Mouse (Mus musculus) heart, embryonic 13.5 days (tissue): ENCODE data around the gene Olfr532. TPM values are rescaled to one million over a fixed set of nuclear protein-coding genes. Genes with fewer than 3 reads are reported as not detected.
"Not testable (repeated sequence)": the region's sequence is repeated elsewhere in the genome, so short reads cannot be mapped to it uniquely, and the experiment has no call there.

Source experiments
- ATAC-seq: fragments of 200-750 bp; cut with Nextera tagmentation; 2 replicates; pipeline ENCODE4 v1.8.0; 2017; ENCODE audit warnings: moderate TSS enrichment; ENCODE audit not compliant: insufficient number of reproducible peaks, low FRiP score, low TSS enrichment; ENCODE audit errors: extremely low read depth
- H3K27ac ChIP-seq: fragments of 300-500 bp; sonication (generic); replicated peaks from 2 replicates; pipeline ENCODE4 v1.5.1; 2015; ENCODE audit warnings: moderate library complexity, mild to moderate bottlenecking, inconsistent platforms
- H3K27me3 ChIP-seq: fragments of 300-500 bp; sonication (generic); replicated peaks from 2 replicates; pipeline ENCODE4 v1.6.1; 2015; ENCODE audit warnings: mild to moderate bottlenecking, inconsistent platforms
- H3K36me3 ChIP-seq: fragments of 300-500 bp; sonication (generic); 2 replicates; pipeline ENCODE4 v1.6.1; 2015; ENCODE audit warnings: mild to moderate bottlenecking, inconsistent platforms
- H3K4me1 ChIP-seq: fragments of 300-500 bp; sonication (generic); 2 replicates; pipeline ENCODE4 v1.6.1; 2015; ENCODE audit warnings: inconsistent platforms
- H3K4me2 ChIP-seq: fragments of 300-500 bp; sonication (generic); 2 replicates; pipeline ENCODE4 v1.6.1; 2015; ENCODE audit warnings: inconsistent platforms, mild to moderate bottlenecking, moderate library complexity
- H3K4me3 ChIP-seq: fragments of 300-500 bp; sonication (generic); 2 replicates; pipeline ENCODE4 v1.5.1; 2015; ENCODE audit warnings: moderate library complexity, mild to moderate bottlenecking, inconsistent platforms
- H3K9ac ChIP-seq: fragments of 300-500 bp; sonication (generic); 2 replicates; pipeline ENCODE4 v1.6.1; 2015; ENCODE audit warnings: inconsistent platforms, mild to moderate bottlenecking, moderate library complexity
- H3K9me3 ChIP-seq: fragments of 300-500 bp; sonication (generic); 2 replicates; pipeline ENCODE4 v1.6.1; 2016; ENCODE audit warnings: inconsistent platforms
- WGBS: fragments of 180-500 bp; shearing (Covaris S2); methylation state at CpG from one replicate; pipeline ENCODE4 v1.1.7; 2015; ENCODE audit warnings: mixed read lengths; 5-methylcytosine and 5-hydroxymethylcytosine counted together
- polyA plus RNA-seq: library from polyadenylated mRNA; unstranded; fragments of >200 nt; fragmentation: Nextera tagmentation; extraction: Ambion mirVana; gene quantifications from 2 replicates; pipeline ENCODE4 v1.2.1, GENCODE M21; 2015

Gene Olfr532
- not detected in 2 replicates for polyA plus RNA-seq

- Histone ChIP-seq H3K9me3 (peaks cover 4% of the 10 kb centered on the region; the same call in 1 of the 2 replicates), H3K27me3 (no peaks in the 10 kb centered on the region), H3K4me1 (no peaks in the 10 kb centered on the region), H3K4me3 (no peak within 1 kb of the TSS), H3K9ac (no peak within 1 kb of the TSS), H3K27ac (no peak within 1 kb of the TSS), H3K36me3 (no peaks in the 10 kb centered on the region), H3K4me2 (no peak within 1 kb of the TSS)
- no peak for ATAC-seq
- 81% methylated on average over 1 of the region's 1 CpGs for WGBS
Measured at GRCm38 (mm10) chr7:140421539-140421938, at the start of gene Olfr532. Gene Olfr532 (minus strand): TSS chr7:140421639.

DNA sequence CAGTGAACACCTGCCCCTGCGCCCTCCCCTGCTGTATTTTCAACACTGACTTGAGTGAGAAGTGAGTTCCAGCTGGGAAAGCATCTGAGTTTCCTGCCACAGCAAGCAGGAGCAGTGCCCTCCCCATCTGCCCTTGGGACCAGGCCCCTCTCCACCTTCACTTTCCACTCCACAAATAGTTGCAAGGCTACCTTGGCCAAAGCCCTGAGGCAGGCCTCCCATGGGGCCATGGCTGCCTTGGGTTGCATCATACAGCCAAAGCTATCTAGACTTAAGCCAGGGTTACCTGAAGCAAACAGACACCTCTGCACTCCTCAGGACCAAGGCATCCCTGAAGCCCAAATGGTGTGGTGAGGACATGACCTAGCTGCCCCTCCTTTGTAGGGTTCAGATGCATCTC, 41.6 kb upstream of the Olfr532 start, which contains the start of gene Olfr533:
TSS of gene Olfr533 (plus strand) at position 301 of the 400 bp plus-strand sequence.
- H3K27me3 ChIP-seq, H3K4me3 ChIP-seq, H3K4me1 ChIP-seq, H3K36me3 ChIP-seq, ATAC-seq, H3K4me2 ChIP-seq, H3K9ac ChIP-seq, H3K27ac ChIP-seq: not testable (repeated sequence)
- H3K9me3 ChIP-seq: peaks cover 12% of the 10 kb centered on the region; the same call in 1 of the 2 replicates
- 43% methylated on average over 1 of the region's 1 CpGs for WGBS

GRCm38 (mm10) chr7:140443141-140443540, 21.7 kb upstream of the Olfr532 start:
- no peak overlapping the region for H3K9ac ChIP-seq
- WGBS: 61% methylated on average over 1 of the region's 1 CpGs
- H3K4me1 ChIP-seq: no peaks in the 10 kb centered on the region
- no peaks in the 10 kb centered on the region for H3K36me3 ChIP-seq
- H3K4me3 ChIP-seq: no peak overlapping the region
- no peaks in the 10 kb centered on the region for H3K27me3 ChIP-seq
- H3K27ac ChIP-seq: no peak overlapping the region
- peaks cover 6% of the 10 kb centered on the region; the same call in 1 of the 2 replicates for H3K9me3 ChIP-seq
- no peak for ATAC-seq
- no peak overlapping the region for H3K4me2 ChIP-seq

DNA sequence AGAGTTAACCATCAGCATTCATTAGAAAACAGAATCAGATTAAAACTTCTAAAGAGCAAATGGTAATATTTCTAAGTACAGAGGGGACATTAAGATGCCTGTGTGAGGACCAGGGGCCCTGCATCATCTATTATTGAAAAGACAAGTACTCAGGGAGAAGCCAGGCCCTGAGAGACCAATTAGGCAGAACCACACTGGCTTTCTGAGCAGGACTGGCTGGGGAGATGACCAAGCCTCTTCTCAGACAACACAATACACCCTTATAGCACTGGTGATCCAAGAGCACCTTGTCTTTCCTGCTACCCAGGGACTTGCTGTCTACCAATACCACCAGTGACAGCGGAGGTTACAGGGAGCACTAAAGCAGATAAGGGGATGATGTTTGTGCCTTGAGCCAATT, 18.6 kb downstream of the Olfr532 start, which contains the start of gene Olfr531:
TSS of gene Olfr531 (minus strand) at position 101 of the 400 bp plus-strand sequence.
- no peaks in the 10 kb centered on the region for H3K4me1 ChIP-seq

DNA sequence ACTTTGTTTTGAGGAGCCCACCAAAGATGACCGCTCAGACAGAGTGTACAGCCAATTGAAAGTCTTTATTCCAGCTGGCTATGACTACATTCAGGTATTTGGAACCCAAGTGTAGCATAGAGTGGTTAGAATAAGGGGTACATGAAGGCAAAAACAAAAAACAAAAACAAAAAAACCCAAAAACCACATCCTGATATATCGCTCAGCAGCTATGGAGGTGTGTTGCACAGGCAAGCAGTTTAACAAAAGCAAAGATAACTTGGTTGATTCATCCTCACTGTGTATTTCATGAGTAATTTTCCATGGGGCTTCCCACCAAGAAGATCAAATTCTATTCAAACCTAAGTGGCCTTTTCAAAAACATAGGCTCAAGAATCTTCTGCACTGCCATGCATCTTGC, 44.5 kb downstream of the Olfr532 start:
- Histone ChIP-seq H3K9ac (no peak overlapping the region), H3K4me2 (no peak overlapping the region), H3K4me1 (no peaks in the 10 kb centered on the region), H3K9me3 (no peaks in the 10 kb centered on the region), H3K36me3 (no peaks in the 10 kb centered on the region), H3K27me3 (no peaks in the 10 kb centered on the region), H3K27ac (no peak overlapping the region), H3K4me3 (no peak overlapping the region)
- ATAC-seq: no peak
- 83% methylated on average over 2 of the region's 2 CpGs for WGBS

More for the DNA sequence above, 18.6 kb downstream of the Olfr532 start, which contains the start of gene Olfr531:
- Histone ChIP-seq H3K36me3 (no peaks in the 10 kb centered on the region), H3K9ac (no peak within 1 kb of the TSS), H3K27ac (no peak within 1 kb of the TSS), H3K4me2 (no peak within 1 kb of the TSS), H3K4me3 (no peak within 1 kb of the TSS), H3K27me3 (no peaks in the 10 kb centered on the region), H3K9me3 (peaks cover 7% of the 10 kb centered on the region; the same call in 1 of the 2 replicates)
- WGBS: 55% methylated on average over 1 of the region's 1 CpGs
- ATAC-seq: no peak

DNA sequence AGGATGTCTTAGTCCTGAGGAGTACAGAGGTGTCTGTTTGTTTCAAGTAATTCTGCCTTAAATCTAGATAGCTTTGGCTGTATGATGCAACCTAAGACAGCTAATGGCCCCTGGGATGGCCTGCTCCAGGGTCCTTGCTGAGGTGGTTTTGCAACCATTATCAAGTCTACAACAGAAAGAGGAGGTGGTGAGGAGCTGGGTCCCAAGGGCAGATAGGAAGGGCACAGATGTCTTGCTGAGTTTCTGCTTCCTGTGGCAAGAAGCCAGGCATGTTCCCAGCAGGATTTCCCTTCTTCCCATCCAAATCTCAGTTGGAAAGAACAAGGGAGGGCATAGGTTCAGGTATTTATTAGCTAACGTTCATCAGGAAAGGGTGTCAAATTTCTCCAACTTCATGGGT, 45.2 kb downstream of the Olfr532 start, which contains the start of gene Olfr530:
TSS of gene Olfr530 (minus strand) at position 101 of the 400 bp plus-strand sequence.
- no peak for ATAC-seq
- Histone ChIP-seq H3K9me3 (no peaks in the 10 kb centered on the region), H3K36me3 (no peaks in the 10 kb centered on the region), H3K27ac (no peak within 1 kb of the TSS), H3K27me3 (no peaks in the 10 kb centered on the region), H3K9ac (no peak within 1 kb of the TSS), H3K4me2 (no peak within 1 kb of the TSS), H3K4me1 (no peaks in the 10 kb centered on the region), H3K4me3 (no peak within 1 kb of the TSS)
- WGBS: 50% methylated on average over 1 of the region's 1 CpGs

DNA sequence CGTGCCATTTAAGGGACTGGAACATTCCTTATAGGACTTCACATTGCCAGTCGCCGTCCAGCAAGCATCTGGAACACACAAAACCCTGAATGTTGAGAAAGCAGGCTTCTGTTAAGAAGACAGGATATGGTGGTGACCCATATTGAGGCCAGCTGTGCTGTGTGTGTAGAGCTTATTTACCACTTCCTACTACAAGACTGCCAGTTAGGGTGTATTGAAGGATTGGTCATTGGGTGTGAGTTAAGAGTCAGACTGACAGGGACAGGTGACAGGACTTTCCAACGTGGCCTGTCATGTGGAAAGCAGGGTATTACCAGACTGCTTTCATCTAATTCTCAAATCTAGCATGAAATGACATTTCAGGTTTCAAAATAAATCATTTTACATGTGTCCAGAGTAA, 47.1 kb downstream of the Olfr532 start:
- no peaks in the 10 kb centered on the region for H3K4me1 ChIP-seq
- no peak overlapping the region for H3K4me3 ChIP-seq
- no peak overlapping the region for H3K9ac ChIP-seq
- H3K27ac ChIP-seq: no peak overlapping the region
- no peak overlapping the region for H3K4me2 ChIP-seq
- H3K36me3 ChIP-seq: no peaks in the 10 kb centered on the region
- H3K9me3 ChIP-seq: no peaks in the 10 kb centered on the region
- 68% methylated on average over 4 of the region's 4 CpGs for WGBS
- ATAC-seq: no peak
- H3K27me3 ChIP-seq: no peaks in the 10 kb centered on the region

Other genes starting within 250 kb of the Olfr532 start
- gene Olfr523, start 248.4 kb downstream of the Olfr532 start, polyA plus RNA-seq: not detected in 2 replicates
- gene Olfr524, start 215.7 kb downstream of the Olfr532 start, polyA plus RNA-seq: not detected in 2 replicates
- gene Cd163l1, start 203.4 kb downstream of the Olfr532 start, polyA plus RNA-seq: 0.39 TPM in 1 of 2 replicates, not detected in the other
- gene 5830411N06Rik, start 174.4 kb downstream of the Olfr532 start, polyA plus RNA-seq: not detected in 2 replicates
- gene Olfr525, start 100.8 kb downstream of the Olfr532 start, polyA plus RNA-seq: not detected in 2 replicates
- gene Olfr527, start 87.6 kb downstream of the Olfr532 start, polyA plus RNA-seq: not detected in 2 replicates
- gene Olfr60, start 60.0 kb downstream of the Olfr532 start, polyA plus RNA-seq: not detected in 2 replicates
- gene Olfr530, start 45.3 kb downstream of the Olfr532 start, polyA plus RNA-seq: not detected in 2 replicates
- gene Olfr531, start 18.7 kb downstream of the Olfr532 start, polyA plus RNA-seq: not detected in 2 replicates
- not detected in 2 replicates for gene Olfr533, start 41.7 kb upstream of the Olfr532 start, polyA plus RNA-seq
- gene Olfr535, start 62.6 kb upstream of the Olfr532 start, polyA plus RNA-seq: not detected in 2 replicates
- gene Olfr536, start 85.8 kb upstream of the Olfr532 start, polyA plus RNA-seq: not detected in 2 replicates
- gene Olfr538, start 146.2 kb upstream of the Olfr532 start, polyA plus RNA-seq: not detected in 2 replicates
- gene Olfr46, start 179.6 kb upstream of the Olfr532 start, polyA plus RNA-seq: not detected in 2 replicates
- not detected in 2 replicates for gene Olfr61, start 207.3 kb upstream of the Olfr532 start, polyA plus RNA-seq
- gene Olfr53, start 224.8 kb upstream of the Olfr532 start, polyA plus RNA-seq: not detected in 2 replicates
- gene Olfr539, start 238.3 kb upstream of the Olfr532 start, polyA plus RNA-seq: not detected in 2 replicates